Mouse (Mus musculus) CH12.LX (cell line): ENCODE data around the gene Ccdc141. TPM values are rescaled to one million over a fixed set of nuclear protein-coding genes. Genes with fewer than 3 reads are reported as not detected.

ENCODE experiments used
- DNase-seq: peaks from one replicate; pipeline ENCODE4 v3.0.0-alpha.2; 2013; ENCODE audit errors: extremely low read depth
- H3K27ac ChIP-seq: 2 replicates; pipeline ENCODE4 v1.5.1; 2012; ENCODE audit warnings: low read depth, mild to moderate bottlenecking, control low read depth, moderate library complexity; ENCODE audit not compliant: insufficient read depth
- H3K27me3 ChIP-seq: replicated peaks from 2 replicates; pipeline ENCODE3; 2012; ENCODE audit warnings: inconsistent platforms
- H3K36me3 ChIP-seq, 2 experiments: replicated peaks in 1 of 2; 2 replicates each; pipeline versions ENCODE3 to v1.6.1; 2012; ENCODE audit warnings: inconsistent platforms in 1 of 2, low read length in 1 of 2, mild to moderate bottlenecking in 1 of 2, mixed read lengths in 1 of 2, moderate library complexity in 1 of 2; ENCODE audit not compliant: control insufficient read depth in 1 of 2, insufficient read depth in 1 of 2
- H3K4me1 ChIP-seq, 2 experiments: 2 replicates each; pipeline ENCODE4 v1.6.1; 2012; ENCODE audit warnings: inconsistent platforms in 1 of 2, moderate library complexity in 1 of 2; ENCODE audit not compliant: insufficient read depth in 2 of 2, control insufficient read depth in 1 of 2
- H3K4me2 ChIP-seq: 2 replicates; pipeline ENCODE4 v1.6.1; 2012; ENCODE audit warnings: low read depth, mild to moderate bottlenecking, control low read depth; ENCODE audit not compliant: poor library complexity, insufficient read depth, severe bottlenecking
- H3K4me3 ChIP-seq, 3 experiments: fragments of 150-350 bp in 1 of 3; sonication (generic) in 1 of 3; replicated peaks in 1 of 3; 2 replicates each; pipeline versions ENCODE3 to v1.5.1; 2011 to 2012; ENCODE audit warnings: low read depth in 2 of 3, low read length in 2 of 3, mild to moderate bottlenecking in 2 of 3, moderate library complexity in 2 of 3, control low read depth in 1 of 3, improper control_type of control experiment in 1 of 3, inconsistent platforms in 1 of 3, mixed read lengths in 1 of 3; ENCODE audit not compliant: poor library complexity in 1 of 3
- H3K79me2 ChIP-seq: replicated peaks from 2 replicates; pipeline ENCODE4 v1.6.1; 2012; ENCODE audit warnings: mild to moderate bottlenecking, moderate library complexity; ENCODE audit not compliant: control insufficient read depth, poor library complexity, insufficient read depth, severe bottlenecking; ENCODE audit errors: extremely low read depth
- H3K9ac ChIP-seq: 2 replicates; pipeline ENCODE4 v1.6.1; 2012; ENCODE audit warnings: low read depth, mild to moderate bottlenecking, control low read depth, moderate library complexity; ENCODE audit not compliant: insufficient read depth
- H3K9me3 ChIP-seq: replicated peaks from 2 replicates; pipeline ENCODE3; 2012; ENCODE audit warnings: low read length, inconsistent platforms, mixed read lengths
- BHLHE40 ChIP-seq: IDR thresholded peaks from 2 replicates; pipeline ENCODE4 v1.6.1; 2011; ENCODE audit warnings: mild to moderate bottlenecking, low read depth, low read length, improper control_type of control experiment
- E2F4 ChIP-seq: IDR thresholded peaks from 2 replicates; pipeline ENCODE4 v1.6.1; 2011; ENCODE audit warnings: low read depth, low read length, improper control_type of control experiment; ENCODE audit not compliant: insufficient replicate concordance
- ELF1 ChIP-seq: IDR thresholded peaks from 2 replicates; pipeline ENCODE4 v1.6.1; 2014; ENCODE audit warnings: low read depth, mild to moderate bottlenecking, inconsistent platforms, low read length, improper control_type of control experiment
- EP300 ChIP-seq: IDR thresholded peaks from 2 replicates; pipeline ENCODE4 v1.6.1; 2011; ENCODE audit warnings: low read length, improper control_type of control experiment
- ETS1 ChIP-seq: conservative IDR thresholded peaks from 2 replicates; pipeline ENCODE4 v1.6.1; 2012; ENCODE audit warnings: low read depth, mild to moderate bottlenecking, inconsistent platforms, low read length, improper control_type of control experiment, moderate library complexity
- GABPA ChIP-seq: IDR thresholded peaks from 2 replicates; pipeline ENCODE4 v1.6.1; 2012; ENCODE audit warnings: low read depth, low read length, improper control_type of control experiment, inconsistent platforms; ENCODE audit not compliant: insufficient replicate concordance
- JUND ChIP-seq: conservative IDR thresholded peaks from 2 replicates; pipeline ENCODE4 v1.6.1; 2011; ENCODE audit warnings: low read depth, low read length, improper control_type of control experiment
- KAT2A ChIP-seq: IDR thresholded peaks from 2 replicates; pipeline ENCODE4 v1.6.1; 2012; ENCODE audit warnings: low read length, improper control_type of control experiment, inconsistent platforms; ENCODE audit not compliant: insufficient replicate concordance
- MEF2A ChIP-seq: IDR thresholded peaks from 2 replicates; pipeline ENCODE4 v1.6.1; 2014; ENCODE audit warnings: low read depth, mild to moderate bottlenecking, inconsistent platforms, low read length, improper control_type of control experiment, borderline replicate concordance
- NELFE ChIP-seq: IDR thresholded peaks from 2 replicates; pipeline ENCODE4 v1.6.1; 2011; ENCODE audit warnings: low read depth, low read length, improper control_type of control experiment
- NRF1 ChIP-seq: IDR thresholded peaks from 2 replicates; pipeline ENCODE4 v1.6.1; 2014; ENCODE audit warnings: low read depth, mild to moderate bottlenecking, inconsistent platforms, low read length, improper control_type of control experiment, moderate library complexity
- PAX5 ChIP-seq: IDR thresholded peaks from 2 replicates; pipeline ENCODE4 v1.6.1; 2012; ENCODE audit warnings: low read length, inconsistent platforms, mixed read lengths
- POLR2A ChIP-seq: IDR thresholded peaks from 2 replicates; pipeline ENCODE4 v1.6.1; 2011; ENCODE audit warnings: low read depth, mild to moderate bottlenecking, improper control_type of control experiment, low read length
- RAD21 ChIP-seq: IDR thresholded peaks from 2 replicates; pipeline ENCODE4 v1.6.1; 2011; ENCODE audit warnings: low read depth, mild to moderate bottlenecking, low read length, improper control_type of control experiment, moderate library complexity
- RCOR1 ChIP-seq: conservative IDR thresholded peaks from 2 replicates; pipeline ENCODE4 v1.6.1; 2012; ENCODE audit warnings: low read depth, mild to moderate bottlenecking, inconsistent platforms, low read length, improper control_type of control experiment
- SMC3 ChIP-seq: IDR thresholded peaks from 2 replicates; pipeline ENCODE4 v1.6.1; 2011; ENCODE audit warnings: low read depth, low read length, improper control_type of control experiment
- TCF12 ChIP-seq: IDR thresholded peaks from 2 replicates; pipeline ENCODE4 v1.6.1; 2014; ENCODE audit warnings: low read depth, mild to moderate bottlenecking, inconsistent platforms, low read length, improper control_type of control experiment
- USF1 ChIP-seq: IDR thresholded peaks from 2 replicates; pipeline ENCODE4 v1.6.1; 2014; ENCODE audit warnings: low read depth, mild to moderate bottlenecking, inconsistent platforms, low read length, improper control_type of control experiment
- USF2 ChIP-seq: conservative IDR thresholded peaks from 2 replicates; pipeline ENCODE4 v1.6.1; 2011; ENCODE audit warnings: low read depth, low read length, improper control_type of control experiment
- ZC3H11A ChIP-seq: IDR thresholded peaks from 2 replicates; pipeline ENCODE4 v1.6.1; 2012; ENCODE audit warnings: low read depth, mild to moderate bottlenecking, inconsistent platforms, low read length, improper control_type of control experiment
- ZKSCAN1 ChIP-seq: IDR thresholded peaks from 2 replicates; pipeline ENCODE4 v1.6.1; 2012; ENCODE audit warnings: low read depth, inconsistent platforms, low read length, improper control_type of control experiment, borderline replicate concordance
- dilution Hi-C: fragments of 300-500 bp; cut with MboI; formaldehyde crosslinking; loops from 2 replicates; pipeline ENCODE4 v1.14.3; 2020; ENCODE audit warnings: low sequenced_read_pairs; ENCODE audit not compliant: extremely low pct_unique_long_range_greater_than_20kb, extremely low pct_ligation_motif_present
- in situ Hi-C: fragments of 300-500 bp; cut with MboI; formaldehyde crosslinking; loops from 3 replicates; pipeline ENCODE4 v1.14.3; 2019; ENCODE audit warnings: low sequenced_read_pairs, low pct_ligation_motif_present, low pct_unique_long_range_greater_than_20kb, mixed read lengths
- polyA plus RNA-seq: library from polyadenylated mRNA; unstranded; fragments of >175 nt; gene quantifications from 2 replicates; pipeline ENCODE4 v1.2.1, GENCODE M21; 2012; ENCODE audit warnings: low read depth; ENCODE audit not compliant: insufficient read length
- total RNA-seq, 2 experiments: library from RNA; depleted of rRNA; stranded (reverse); fragments of 300-350 nt in 1 of 2; fragments of >200 nt in 1 of 2; gene quantifications; 2 replicates each; pipeline ENCODE4 v1.2.3; 2012 to 2014

The Ccdc141 gene
- total and polyA plus RNA-seq, 3 experiments, result not detected

GRCm38 (mm10) chr2:77171444-77172240, 1.2 kb upstream of the Ccdc141 start:
- Histone ChIP-seq H3K4me3 (no peak overlapping the region), H3K9me3 (peaks cover 67% of the 10 kb centered on the region), H3K79me2 (no peaks in the 10 kb centered on the region), H3K9ac (no peak overlapping the region), H3K4me2 (no peak overlapping the region), H3K27me3 (no peaks in the 10 kb centered on the region), H3K36me3 (no peaks in the 10 kb centered on the region), H3K27ac (no peak overlapping the region), H3K4me1 (no peaks in the 10 kb centered on the region)
- dilution Hi-C loops (no loop called here), in situ Hi-C loops (no loop called here)
- TF ChIP-seq MEF2A (no peak), RAD21 (no peak), ELF1 (no peak), SMC3 (no peak)
- DNase-seq, result no peak

GRCm38 (mm10) chr2:77169916-77170632, 362 bp downstream of the Ccdc141 start:
- Histone ChIP-seq H3K4me3 (no peak overlapping the region), H3K4me1 (no peaks in the 10 kb centered on the region), H3K4me2 (no peak overlapping the region), H3K36me3 (no peaks in the 10 kb centered on the region), H3K9me3 (peaks cover 70% of the 10 kb centered on the region), H3K9ac (no peak overlapping the region), H3K79me2 (no peaks in the 10 kb centered on the region), H3K27me3 (no peaks in the 10 kb centered on the region), H3K27ac (no peak overlapping the region)
- in situ Hi-C loops (no loop called here), dilution Hi-C loops (no loop called here)
- TF ChIP-seq NELFE (no peak), KAT2A (no peak), PAX5 (no peak), NRF1 (no peak), POLR2A (no peak), JUND (no peak), ZC3H11A (no peak), MEF2A (no peak), ETS1 (no peak), RCOR1 (no peak), GABPA (no peak), SMC3 (no peak), ZKSCAN1 (no peak), USF2 (no peak), USF1 (no peak), E2F4 (no peak), TCF12 (no peak), BHLHE40 (no peak), EP300 (no peak)
- DNase-seq, result no peak
